Mouse (Mus musculus) cortical plate, adult 2 months (tissue): ENCODE results near the gene Tyw5.

Experiments used
- CTCF ChIP-seq: fragments of 200-500 bp; IDR thresholded peaks from 2 replicates; pipeline ENCODE4 v1.5.1; 2011; ENCODE audit warnings: mild to moderate bottlenecking, control low read depth, low read length; ENCODE audit not compliant: insufficient read depth; ENCODE audit errors: extremely low read depth
- POLR2A ChIP-seq: fragments of 200-500 bp; IDR thresholded peaks from 2 replicates; pipeline ENCODE4 v1.6.1; 2011; ENCODE audit warnings: mild to moderate bottlenecking, low read length, control low read depth; ENCODE audit not compliant: insufficient read depth; ENCODE audit errors: extremely low read depth

- TF ChIP-seq POLR2A (no peak), CTCF (no peak)
Observed at GRCm38 (mm10) chr1:57400321-57400720, 6.6 kb downstream of the Tyw5 start.
